Mouse (Mus musculus): ENCODE results near the gene Cfap73.
A peak's percentile ranks its signal among the peaks of the same experiment; 100 is the strongest.

Gene Cfap73

DNA sequence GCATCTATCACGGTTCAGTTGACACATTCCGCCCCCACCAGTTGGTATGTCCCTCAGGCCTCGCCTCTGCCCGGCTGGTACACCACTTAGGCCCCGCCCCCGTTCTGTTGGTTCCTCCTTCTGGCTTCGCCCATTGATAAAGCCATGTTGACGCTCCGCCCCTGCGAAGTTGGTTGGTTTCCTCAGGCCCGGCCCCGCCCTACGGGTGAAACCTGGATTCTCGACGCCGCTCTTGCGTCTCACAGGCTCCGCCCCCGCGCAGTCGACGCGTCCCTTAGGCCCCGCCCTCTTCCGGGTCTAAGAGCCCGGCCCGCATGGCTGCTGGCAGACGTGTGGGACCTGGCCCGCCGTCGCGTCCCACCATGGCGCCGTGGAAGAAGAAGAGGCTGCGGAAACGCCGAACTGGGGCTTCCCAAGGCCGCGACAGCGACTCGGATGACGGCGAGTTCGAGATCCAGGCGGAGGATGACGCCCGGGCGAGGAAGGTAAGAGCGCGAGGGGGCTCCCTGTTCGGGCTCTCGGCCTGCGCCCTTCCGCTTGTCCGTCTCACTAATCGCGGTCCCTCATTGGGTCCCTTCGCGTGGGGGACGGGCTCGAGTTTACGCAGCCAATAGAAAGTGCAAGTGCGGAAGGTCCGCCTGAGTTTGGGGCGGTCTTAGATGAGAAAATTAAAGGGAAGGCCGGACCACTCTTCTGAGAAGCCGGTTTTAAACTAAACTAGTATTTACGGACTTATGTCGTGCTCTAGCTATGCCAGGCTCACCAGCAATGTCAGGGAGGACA, 21.0 kb downstream of the Cfap73 start:
- peak; percentile 95 to 99 for DNase-seq (ENCODE audit: low spot score in 2 of 2)

DNA sequence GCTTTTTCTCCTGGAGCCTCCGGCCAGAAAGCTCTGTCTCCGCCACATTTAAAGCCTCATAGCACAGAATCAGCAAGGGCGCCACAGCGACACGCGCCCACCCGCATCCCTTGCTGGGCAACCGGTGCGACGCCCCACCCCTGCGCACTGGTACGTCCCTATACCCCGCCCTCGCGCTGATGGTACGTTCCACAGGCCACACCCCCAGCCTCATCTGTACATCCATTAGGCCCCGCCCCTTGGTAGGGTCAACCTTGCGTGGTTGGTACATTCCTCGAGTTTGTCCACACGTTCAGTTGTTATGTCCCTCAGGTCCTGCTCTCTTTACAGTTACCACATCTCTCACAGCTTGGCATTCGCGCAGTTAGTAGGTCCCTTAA, 21.6 kb downstream of the Cfap73 start, which contains the start of the genes Rita1 and Ddx54:
TSS of gene Rita1 (minus strand) at position 148 of the 380 bp plus-strand sequence.
TSS of gene Ddx54 (plus strand) at position 298 of the 380 bp plus-strand sequence.
- peak; percentile 92 to 96 for DNase-seq (ENCODE audit: low spot score in 2 of 2)

DNA sequence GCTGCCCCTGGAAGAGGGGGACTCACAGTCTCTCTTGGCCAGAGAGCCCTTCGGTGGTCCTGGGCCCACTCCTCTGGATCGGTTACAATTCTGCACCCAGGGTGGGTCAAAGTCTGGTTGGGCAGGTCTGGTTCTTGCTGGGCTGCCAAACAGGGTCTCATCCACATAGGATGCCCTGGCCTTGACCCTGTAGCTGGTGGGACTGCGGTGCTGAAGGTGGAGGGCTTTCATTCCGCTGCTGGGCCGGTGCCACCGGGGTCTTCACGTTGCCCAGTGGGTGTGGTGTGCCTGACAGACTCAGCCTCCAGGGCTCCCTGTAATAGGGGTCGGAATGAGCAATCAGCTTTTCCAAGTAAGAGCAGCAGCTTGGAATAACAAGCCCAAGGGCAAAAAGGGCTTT, 22.6 kb downstream of the Cfap73 start:
- DNase-seq (ENCODE audit: low spot score in 2 of 2), result no peak

DNA sequence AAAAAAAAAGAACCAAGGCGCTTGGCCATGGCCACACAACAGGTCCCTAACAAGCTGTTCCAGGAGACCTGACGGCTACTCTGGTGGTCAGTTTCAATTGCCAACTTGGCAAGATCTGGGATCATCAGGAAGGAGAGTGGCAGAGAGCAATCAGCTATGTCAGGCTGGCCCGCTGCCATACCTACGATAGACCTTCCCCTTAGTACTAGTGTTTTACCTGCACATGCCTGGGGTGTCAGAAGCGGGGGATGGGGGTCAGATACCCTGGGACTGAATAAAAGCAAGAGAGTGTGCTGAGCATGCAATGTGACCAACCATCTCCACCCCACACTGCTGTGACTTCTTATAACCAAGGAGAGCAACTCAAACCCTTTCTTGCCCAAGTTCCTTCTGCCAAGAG, 23.1 kb downstream of the Cfap73 start:
- no peak for DNase-seq (ENCODE audit: low spot score in 2 of 2)

DNA sequence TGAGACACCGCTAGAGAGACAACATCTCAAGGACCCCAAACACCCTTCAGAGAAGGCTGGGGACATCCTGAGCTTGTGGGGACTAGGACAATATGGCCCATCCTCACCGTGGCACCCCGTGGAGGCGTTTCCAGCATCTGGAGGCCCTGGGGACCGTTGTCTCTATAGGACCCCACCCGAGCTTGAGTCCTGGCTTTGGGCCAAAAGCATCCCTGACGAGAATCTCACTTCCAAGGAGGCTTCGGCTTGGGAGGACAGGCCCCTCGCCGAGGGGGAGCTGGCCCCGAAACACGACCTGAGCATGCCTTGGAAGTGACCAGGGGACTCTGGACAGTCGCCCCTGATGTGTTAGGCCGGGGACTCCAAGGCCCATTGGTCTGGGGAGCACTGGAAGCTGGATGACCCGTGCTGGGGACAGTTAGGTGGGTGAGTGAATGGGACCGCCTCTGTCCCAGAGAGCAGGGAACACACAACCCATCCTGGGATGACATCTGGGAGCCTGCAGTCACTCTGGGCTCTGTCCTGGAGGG, 24.7 kb downstream of the Cfap73 start:
- no peak for DNase-seq (ENCODE audit: low spot score in 2 of 2)

DNA sequence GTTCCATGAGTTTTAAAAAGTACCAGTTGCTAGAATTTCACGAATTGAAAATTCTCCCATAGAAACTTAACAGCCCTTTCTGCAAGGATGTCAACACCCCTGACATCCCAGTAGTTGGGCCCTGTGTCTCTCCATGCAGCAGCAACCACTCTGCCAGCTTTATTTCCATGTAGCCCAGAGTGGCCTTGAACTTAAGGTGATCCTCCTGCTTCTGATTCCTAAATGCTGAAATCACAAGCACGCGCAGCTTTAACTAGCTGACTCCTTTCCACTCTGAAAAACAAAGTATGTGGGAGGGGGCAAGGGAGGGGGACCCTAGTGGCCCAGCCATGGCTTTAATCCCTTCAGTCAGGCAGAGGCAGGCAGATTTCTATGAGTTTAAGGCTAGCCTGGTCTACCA, 26.7 kb downstream of the Cfap73 start:
- DNase-seq (ENCODE audit: low spot score in 2 of 2), result no peak

DNA sequence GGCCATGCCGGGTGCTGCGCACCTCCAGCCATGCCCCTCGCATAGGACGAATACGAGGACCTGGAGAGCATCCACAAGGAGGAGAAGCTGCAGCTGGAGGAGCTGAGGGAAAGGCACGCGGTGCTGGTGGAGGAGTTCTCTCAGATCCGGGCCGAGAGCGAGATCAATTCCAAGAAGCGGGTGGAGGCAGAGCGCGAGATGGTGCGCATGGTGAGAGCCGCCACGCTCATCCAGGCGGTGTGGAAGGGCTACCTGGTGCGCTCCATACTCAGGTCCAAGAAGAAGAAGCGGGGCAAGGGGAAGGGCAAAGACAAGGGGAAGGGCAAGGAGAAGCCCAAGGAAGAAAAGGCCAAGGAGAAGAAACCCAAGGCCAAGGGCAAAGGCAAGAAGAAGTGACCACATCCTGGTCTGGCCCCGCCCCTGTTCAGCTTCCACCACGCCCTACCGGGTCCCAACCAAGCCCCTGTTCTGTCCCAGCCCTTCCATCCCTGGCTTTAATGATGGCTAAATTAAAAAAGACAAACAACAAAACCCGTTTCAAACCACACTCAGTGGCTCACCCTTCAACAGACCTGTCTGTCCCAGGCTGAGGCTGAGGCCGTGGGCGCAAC, 27.3 kb downstream of the Cfap73 start:
- no peak for DNase-seq (ENCODE audit: low spot score in 2 of 2)

DNA sequence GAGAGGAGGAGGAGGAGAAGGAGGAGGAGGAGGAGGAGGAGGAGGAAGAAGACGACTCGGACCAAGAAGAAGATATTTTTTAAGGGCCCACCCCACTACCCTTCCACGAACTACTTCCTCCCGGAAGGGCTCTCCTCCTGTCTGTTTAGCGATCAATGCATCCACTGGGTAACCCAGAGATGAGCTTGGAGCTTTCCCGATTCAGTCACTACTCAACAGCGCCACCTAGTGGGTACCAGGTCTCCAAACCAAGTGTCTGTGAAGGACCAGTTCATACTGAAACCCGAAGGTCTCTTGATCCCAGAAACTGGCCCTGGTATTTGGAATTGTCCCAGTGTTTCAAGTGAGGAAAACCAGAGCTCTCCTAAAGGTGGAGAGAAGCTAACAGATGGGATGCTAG, 28.3 kb downstream of the Cfap73 start:
- peak; percentile 91 to 95 for DNase-seq (ENCODE audit: low spot score in 2 of 2)

DNA sequence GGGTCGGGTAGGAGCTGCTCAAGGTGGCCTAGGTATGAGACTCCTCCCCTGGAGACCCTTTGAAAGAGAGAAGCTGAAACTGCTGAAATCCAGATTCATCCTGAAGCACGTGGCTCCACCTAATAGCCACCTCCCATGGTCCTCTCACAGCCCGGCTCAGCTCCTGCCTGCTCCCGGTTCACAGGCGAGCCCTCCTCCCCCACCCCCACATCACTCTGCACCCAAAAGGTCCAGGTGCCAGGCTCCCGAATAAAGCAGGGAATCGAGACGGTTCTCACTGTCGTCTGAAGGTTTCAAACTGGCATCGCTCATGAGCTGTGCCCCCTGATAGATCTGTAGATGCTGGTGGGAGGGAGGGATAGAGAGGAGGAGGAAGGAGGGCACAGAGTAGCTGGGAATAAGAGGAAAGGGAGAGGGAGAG, 28.8 kb downstream of the Cfap73 start:
- DNase-seq (ENCODE audit: low spot score in 2 of 2), result no peak

DNA sequence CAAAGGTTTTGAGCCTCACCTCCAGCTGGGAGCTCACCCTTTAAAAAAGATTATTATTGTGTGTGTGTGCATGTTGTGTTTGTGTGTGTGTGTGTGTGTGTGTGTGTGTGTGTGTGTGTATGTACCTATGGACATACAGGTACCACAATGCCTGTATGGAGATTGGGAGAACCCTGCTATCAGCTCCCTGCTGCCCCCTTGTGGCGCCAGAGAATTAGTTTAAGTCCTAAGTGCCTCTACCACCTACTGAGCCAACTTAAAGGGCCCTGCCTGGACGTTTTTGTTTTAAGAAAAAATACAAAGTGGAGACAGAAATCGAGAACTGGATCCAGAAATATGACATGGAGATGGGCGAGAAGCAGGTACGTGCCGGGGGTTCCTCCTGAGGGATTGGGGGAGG, 29.2 kb downstream of the Cfap73 start:
- DNase-seq (ENCODE audit: low spot score in 2 of 2), result peak; percentile 82 to 85

DNA sequence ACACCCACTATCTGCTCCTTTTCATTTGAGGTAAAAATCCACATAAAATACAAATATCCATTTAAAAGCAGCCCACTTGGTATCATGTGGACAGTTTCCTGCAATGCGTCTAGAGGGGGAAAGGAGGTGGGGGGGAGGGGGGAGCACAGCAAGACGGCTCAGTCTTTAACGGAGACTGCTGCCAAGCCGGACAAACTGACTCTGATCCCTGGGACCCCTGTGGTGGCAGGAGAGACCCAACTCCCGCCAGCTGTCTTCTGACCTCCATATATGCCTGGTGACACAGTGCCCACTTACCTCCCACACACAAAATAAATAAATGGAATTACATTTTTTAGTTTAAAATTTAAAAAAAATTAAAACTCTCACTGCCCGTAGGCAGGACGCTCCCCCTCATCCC, 30.5 kb downstream of the Cfap73 start:
- no peak for DNase-seq (ENCODE audit: low spot score in 2 of 2)

DNA sequence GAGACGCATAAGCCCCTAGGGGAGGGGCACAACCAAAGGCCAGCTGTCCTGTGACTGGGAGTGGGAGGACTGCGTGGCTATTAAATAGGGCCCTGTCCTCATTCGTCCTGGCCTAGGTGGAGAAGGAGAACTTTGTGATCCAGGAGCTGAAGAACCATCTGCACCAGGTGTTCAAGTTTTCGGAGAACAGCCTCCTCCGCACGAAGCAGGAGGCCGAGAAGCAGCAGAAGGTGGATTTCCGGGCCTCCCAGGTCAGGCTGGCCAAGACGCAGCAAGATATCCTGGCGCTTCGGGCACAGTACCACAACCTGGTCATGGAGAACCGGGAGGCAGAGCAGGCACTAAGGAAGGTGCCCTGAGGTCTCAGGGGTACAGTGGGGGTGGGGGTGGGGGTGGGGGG, 31.8 kb downstream of the Cfap73 start:
- no peak for DNase-seq (ENCODE audit: low spot score in 2 of 2)

DNA sequence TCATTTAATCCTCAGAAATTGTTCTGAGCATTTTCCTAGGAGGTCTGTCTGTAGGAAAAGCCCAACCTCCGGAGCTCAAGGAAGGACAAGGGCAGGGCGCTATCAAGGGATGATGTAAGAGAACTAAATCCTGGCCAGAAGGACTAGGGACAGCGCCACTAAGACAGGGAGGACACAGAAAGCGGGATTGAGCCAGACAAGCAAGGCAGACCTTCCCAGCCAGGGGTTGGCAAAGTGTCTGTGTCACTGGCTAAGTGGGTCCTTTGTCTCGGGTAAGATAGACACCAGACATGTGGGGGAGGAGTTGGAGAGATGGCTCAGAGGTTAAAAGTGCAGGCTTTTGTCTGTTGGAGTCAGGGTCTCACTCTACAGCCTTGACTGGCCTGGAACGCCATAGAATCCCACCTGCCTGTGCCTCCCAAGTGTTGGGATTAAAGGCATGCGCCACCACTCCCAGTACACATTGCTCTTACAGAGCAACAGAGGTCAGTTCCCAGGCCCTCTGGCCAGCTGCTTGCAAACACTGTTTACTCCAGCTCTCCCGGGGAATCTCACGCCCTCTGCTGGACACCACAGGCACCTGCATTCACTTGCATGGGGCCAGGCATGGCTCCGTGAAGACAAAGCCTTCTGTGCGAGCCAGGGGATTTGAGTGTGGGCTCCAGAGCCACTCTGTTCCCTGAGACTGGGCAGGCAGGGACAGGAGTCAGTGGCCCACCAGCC, 32.9 kb downstream of the Cfap73 start:
- DNase-seq (ENCODE audit: low spot score in 2 of 2), result no peak

DNA sequence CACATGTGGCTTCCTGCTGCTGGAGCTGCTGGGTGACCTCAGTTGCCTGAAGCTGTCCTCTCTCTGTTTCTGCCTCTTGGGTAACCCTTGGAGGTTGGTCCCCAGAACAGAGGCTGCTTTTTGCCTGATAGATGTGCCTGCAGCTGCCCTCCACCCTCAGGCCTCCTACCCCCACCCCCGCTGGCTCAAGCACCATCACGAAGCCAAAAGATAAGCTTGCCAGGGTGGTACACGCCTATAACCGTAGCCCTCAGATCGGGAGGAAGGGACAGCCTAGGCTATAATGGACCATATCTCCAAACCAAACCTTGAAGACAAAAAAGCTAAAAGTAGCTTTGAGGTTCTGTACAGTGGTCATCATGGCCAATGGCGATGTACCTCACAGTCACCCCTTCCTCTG, 34.4 kb downstream of the Cfap73 start:
- DNase-seq (ENCODE audit: low spot score in 2 of 2), result no peak

DNA sequence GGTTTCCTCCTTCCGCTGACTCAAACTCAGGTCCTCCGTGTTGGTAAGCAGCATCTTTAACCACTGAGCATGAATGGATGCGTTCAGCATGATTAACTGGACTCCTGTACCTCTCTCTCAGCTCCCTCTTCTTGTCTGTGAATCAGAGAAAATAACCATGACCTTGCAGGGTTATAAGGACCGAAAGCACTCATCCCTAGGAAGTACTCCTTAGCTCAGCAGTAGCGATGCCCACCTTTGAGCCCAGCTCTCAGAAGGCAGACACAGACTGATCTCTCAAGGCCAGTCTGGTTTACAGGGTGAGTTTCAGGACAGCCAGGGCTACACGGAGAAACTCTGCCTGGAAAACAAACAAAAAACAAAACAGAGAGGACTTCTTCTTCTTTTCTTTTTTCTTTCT, 39.5 kb downstream of the Cfap73 start:
- no peak for DNase-seq (ENCODE audit: low spot score in 2 of 2)

DNA sequence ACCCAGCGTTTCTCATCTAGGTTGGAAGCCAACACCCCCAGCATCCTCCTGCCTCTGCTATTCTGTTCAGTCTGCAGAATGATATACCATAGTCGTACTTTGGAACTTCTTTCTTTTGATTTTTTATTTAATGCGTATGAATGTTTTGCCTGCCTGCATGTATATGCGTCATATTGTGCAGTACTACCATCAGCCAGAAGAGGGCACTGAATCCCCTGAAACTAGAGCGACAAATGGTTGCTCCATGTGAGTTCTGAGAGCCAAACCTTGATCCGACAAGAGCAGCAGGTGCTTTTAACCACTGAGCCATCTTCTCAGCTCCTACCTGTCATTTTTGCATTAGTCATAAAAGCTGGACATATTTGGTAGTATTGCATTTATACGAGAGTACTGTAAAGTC, 41.9 kb downstream of the Cfap73 start:
- DNase-seq (ENCODE audit: low spot score in 2 of 2), result no peak

DNA sequence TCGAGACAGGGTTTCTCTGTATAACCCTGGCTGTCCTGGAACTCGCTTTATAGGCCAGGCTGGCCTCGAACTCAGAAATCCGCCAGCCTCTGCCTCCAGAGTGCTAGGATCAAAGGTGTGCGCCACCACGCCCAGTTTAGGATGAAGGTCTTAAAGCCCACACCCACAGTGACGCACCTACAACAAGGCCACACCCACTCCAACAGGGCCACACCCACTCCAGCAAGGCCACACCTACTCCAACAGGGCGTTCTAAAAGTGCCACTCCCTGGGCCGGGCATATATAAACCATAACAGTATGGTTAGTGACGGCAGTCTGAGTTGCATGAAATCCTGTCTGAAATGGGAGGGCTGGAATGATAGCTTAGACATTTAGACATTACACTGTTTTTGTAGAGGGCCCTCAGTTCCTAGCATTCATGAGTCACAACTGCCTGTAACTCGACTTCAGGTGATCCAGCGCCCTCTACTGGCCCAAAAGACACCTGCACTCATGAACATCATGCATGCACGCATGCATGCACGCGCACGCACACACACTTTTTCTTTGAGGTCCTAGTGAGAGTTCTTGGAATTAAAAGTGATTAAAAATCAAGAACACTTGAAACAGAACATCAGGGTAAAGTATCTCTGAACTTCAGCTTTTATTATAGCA, 43.6 kb downstream of the Cfap73 start:
- DNase-seq (ENCODE audit: low spot score in 2 of 2), result no peak

DNA sequence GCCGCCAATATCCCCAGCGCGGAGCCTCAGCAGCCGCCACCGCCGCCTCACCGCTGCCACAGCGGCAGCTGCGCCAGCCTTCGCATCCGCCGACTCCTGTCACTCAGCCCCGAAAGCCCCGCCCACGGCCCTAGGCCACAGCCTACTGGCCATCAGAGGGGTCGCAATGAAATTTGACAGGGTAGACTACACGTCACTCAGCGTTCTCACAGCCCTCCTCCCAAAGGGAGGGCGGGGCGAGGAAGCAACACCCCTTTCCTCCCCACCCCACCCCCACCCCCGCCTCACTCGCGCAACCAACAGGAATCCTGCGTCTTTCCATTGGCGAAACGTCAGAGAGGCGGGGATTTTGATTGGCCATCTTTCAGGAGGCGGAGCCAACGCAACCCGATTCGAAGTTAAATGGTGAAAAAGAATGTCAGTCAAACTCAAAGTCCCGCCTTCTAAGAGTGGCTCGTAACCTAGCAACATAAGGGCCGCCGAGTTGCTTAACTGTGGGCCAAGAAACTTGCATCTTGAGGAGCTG, 45.4 kb downstream of the Cfap73 start, which contains the start of the genes Tpcn1 and Iqcd:
TSS of gene Tpcn1 (minus strand) at position 105 of the 526 bp plus-strand sequence.
TSS of gene Iqcd (plus strand) at position 448 of the 526 bp plus-strand sequence.
- DNase-seq (ENCODE audit: low spot score in 2 of 2), result peak; percentile 96 to 99

DNA sequence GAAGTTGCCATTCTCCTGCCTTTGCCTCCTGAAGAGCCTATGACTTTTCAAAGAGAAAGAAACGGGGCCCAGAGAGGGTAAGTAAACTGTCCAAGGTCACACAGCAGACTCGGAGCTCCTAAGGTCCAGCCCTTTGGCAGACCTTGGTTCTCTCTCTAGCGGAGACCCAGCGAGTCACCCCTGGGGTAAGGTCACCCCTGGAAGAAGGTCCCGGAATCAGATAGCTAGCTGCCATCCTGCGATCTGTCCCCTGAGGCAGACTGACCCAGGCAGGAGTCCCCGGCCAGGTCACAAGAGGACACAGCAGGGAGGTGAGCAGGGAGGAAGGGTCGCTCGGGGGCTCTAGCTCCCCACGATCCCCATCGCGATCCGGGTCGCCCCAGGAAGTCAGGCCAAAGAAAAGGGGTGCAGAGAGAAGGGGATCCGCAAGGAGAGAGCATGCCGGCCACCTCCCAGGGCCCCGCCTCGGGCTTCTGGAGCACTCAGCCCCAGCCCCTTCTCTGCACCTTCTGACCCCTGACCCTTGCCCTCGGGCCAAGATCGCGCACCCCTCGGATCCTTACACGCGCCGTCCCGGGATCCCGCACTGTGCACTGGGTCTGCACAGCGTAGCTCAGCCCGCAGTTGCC, 46.0 kb downstream of the Cfap73 start:
- DNase-seq (ENCODE audit: low spot score in 2 of 2), result no peak

DNA sequence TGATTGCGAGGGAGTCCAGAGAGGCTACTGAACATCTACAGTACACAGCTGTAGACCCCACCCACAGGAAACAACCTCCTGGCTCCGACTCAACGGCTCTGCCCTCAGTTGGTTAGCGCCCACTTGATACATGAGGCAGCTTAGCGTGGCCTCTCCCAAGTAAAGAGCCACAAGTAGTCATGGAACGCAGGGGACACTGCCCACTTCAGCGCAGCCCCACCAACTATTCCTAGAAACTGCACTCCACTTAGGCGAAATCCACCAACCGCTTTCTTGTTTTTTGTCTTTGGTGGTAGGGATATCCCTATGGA, 46.5 kb downstream of the Cfap73 start:
- DNase-seq (ENCODE audit: low spot score in 2 of 2), result no peak

Data from cerebellum, postnatal 4 days (tissue).